Mouse (Mus musculus) bone marrow, adult 2 months (tissue): ENCODE results near the gene AC131692.1. TPM values are rescaled to one million over a fixed set of nuclear protein-coding genes. Genes with fewer than 3 reads are reported as not detected.

Source experiments
- H3K27ac ChIP-seq: fragments of 200-500 bp; 2 replicates; pipeline ENCODE4 v1.5.1; 2012; ENCODE audit warnings: low read depth, mild to moderate bottlenecking, control low read depth, inconsistent platforms, low read length; ENCODE audit not compliant: control insufficient read depth, poor library complexity, insufficient read depth
- H3K4me1 ChIP-seq: fragments of 200-500 bp; 2 replicates; pipeline ENCODE4 v1.6.1; 2011; ENCODE audit warnings: low read length; ENCODE audit not compliant: control insufficient read depth, insufficient read depth
- H3K4me3 ChIP-seq: fragments of 200-500 bp; replicated peaks from 2 replicates; pipeline ENCODE3; 2011; ENCODE audit warnings: mild to moderate bottlenecking, low read depth, low read length, control low read depth; ENCODE audit not compliant: control insufficient read depth
- CTCF ChIP-seq: fragments of 200-500 bp; IDR thresholded peaks from 2 replicates; pipeline ENCODE4 v1.5.1; 2011; ENCODE audit warnings: low read length, control low read depth; ENCODE audit not compliant: control insufficient read depth, insufficient read depth
- POLR2A ChIP-seq: fragments of 200-500 bp; IDR thresholded peaks from 2 replicates; pipeline ENCODE4 v1.6.1; 2011; ENCODE audit warnings: low read depth, mild to moderate bottlenecking, control low read depth, low read length, borderline replicate concordance; ENCODE audit not compliant: control insufficient read depth
- WGBS: fragments of 180-500 bp; shearing (Covaris S2); methylation state at CpG from one replicate; pipeline ENCODE4 v1.1.7; 2018; 5-methylcytosine and 5-hydroxymethylcytosine counted together
- polyA plus RNA-seq: library from polyadenylated mRNA; stranded (reverse); fragments of >200 nt; gene quantifications from 2 replicates; pipeline ENCODE4 v1.2.4, GENCODE M21; 2011; ENCODE audit warnings: low replicate concordance; ENCODE audit not compliant: missing spikeins, insufficient read depth, insufficient read length

The AC131692.1 gene
- polyA plus RNA-seq, 1 experiment = 6.9 TPM

DNA sequence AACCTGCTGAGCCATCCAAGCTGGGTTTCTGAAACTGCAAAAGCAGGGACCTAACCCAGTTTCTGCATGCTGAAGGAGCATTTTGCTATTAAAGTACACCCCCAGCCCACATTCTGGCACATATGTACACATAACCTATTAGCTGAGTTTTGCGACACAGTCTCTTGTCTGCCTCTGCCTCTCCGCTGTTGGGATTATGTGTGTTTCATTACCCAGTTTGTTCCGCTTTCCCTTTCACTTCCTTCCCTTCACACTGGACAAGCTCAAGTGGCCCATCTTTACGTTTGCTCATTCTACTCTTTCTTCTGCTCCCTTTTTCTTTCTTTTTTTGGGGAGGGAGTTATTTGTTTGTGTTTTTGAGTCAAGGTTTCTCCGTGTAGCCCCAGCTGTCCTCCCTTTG, 20.3 kb upstream of the AC131692.1 start:
- WGBS = 57% methylated on average over 5 of the region's 5 CpGs
- TF ChIP-seq CTCF (no peak), POLR2A (no peak)
- Histone ChIP-seq H3K27ac (peak overlapping the region; percentile 47; the same call in 1 of the 2 replicates), H3K4me1 (peaks cover 7% of the 10 kb centered on the region), H3K4me3 (no peak overlapping the region)

- Histone ChIP-seq H3K4me1 (peaks cover 6% of the 10 kb centered on the region), H3K4me3 (peak within 1 kb of the TSS; percentile 78), H3K27ac (peak within 1 kb of the TSS; percentile 79)
- TF ChIP-seq POLR2A (peak; percentile 49; the same call in 1 of the 2 replicates), CTCF (no peak)
- WGBS = 1% methylated on average over 33 of the region's 33 CpGs
Observed at GRCm38 (mm10) chr19:6076564-6077393, 17.4 kb upstream of the AC131692.1 start, which contains the start of gene Vps51. Gene Vps51, minus strand, starts transcription at chr19:6077231.

DNA sequence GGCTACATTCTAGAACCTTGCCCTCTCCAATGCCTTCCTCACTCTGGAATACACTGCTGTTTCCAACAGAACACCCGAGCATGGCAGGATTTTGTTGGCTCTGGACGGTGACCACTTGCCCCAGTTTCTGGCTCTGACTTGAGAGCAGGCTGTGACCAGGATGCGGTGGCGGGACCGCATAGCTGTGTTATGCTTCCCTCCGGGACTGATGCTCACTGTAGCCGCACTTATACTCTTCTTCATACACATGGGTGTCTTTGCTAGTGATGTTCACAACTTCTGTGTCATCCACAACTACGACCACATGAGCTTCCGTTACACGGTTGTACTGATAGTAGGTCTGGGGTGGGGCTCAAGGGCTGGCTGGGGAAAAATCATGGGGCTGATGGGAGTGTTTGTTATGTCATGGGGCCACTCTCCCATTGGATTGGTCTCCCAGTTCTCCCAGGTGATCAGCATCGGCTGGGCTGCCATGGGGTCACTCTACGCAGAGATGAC, 14.2 kb upstream of the AC131692.1 start, which contains the start of gene Tmem262:
Tmem262 (plus strand) TSS at position 51 of the 498 bp plus-strand sequence.
- Histone ChIP-seq H3K27ac (no peak within 1 kb of the TSS), H3K4me1 (peaks cover 4% of the 10 kb centered on the region), H3K4me3 (no peak within 1 kb of the TSS)
- WGBS = 87% methylated on average over 12 of the region's 12 CpGs
- no peak for TF ChIP-seq CTCF
- no peak for TF ChIP-seq POLR2A

- Histone ChIP-seq H3K27ac (no peak within 1 kb of the TSS), H3K4me1 (no peaks in the 10 kb centered on the region; the same call in 1 of the 2 replicates), H3K4me3 (no peak within 1 kb of the TSS)
- WGBS = 81% methylated on average over 9 of the region's 9 CpGs
- TF ChIP-seq POLR2A = no peak
- TF ChIP-seq CTCF = no peak
Observed at GRCm38 (mm10) chr19:6082156-6082555, 12.1 kb upstream of the AC131692.1 start, which contains the start of gene Gm28374. Gene Gm28374, minus strand, starts transcription at chr19:6082256.

GRCm38 (mm10) chr19:6084478-6085248, 9.6 kb upstream of the AC131692.1 start, which contains the start of the genes Zfpl1 and Cdca5:
Gene Zfpl1, minus strand, starts transcription at chr19:6084956.
Gene Cdca5, plus strand, starts transcription at chr19:6084983.
- TF ChIP-seq POLR2A (peak; percentile 82), CTCF (no peak; the same call in 1 of the 2 replicates)
- Histone ChIP-seq H3K27ac (peak within 1 kb of the TSS; percentile 61), H3K4me1 (no peaks in the 10 kb centered on the region; the same call in 1 of the 2 replicates), H3K4me3 (peak within 1 kb of the TSS; percentile 71)
- under 1% methylated on average over 58 of the region's 58 CpGs for WGBS

GRCm38 (mm10) chr19:6085417-6085879, 8.8 kb upstream of the AC131692.1 start:
- H3K4me3 ChIP-seq = peak overlapping the region; percentile 71
- no peaks in the 10 kb centered on the region; the same call in 1 of the 2 replicates for H3K4me1 ChIP-seq
- TF ChIP-seq POLR2A (no peak), CTCF (no peak)
- H3K27ac ChIP-seq = peak overlapping the region; percentile 61
- WGBS = under 1% methylated on average over 17 of the region's 17 CpGs

DNA sequence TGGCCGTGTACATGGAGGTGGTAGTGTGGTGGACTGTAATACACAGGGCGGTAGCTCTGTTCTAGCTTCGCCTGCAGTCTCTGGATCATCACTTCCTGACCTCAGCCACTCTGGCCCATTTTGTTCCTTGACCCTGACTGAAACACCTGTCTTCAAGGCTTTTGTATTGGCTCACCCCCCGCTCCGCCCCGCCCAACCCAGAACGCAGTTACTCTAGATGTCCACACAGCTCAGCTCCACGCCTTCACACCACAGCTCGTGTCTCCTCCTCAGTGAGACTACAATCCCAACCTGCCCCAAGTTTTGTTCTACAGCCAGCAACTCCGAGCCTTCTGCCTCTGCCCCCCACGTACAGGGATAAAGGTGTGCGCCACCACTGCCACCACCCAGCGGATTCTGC, 5.4 kb upstream of the AC131692.1 start:
- Histone ChIP-seq H3K4me3 (no peak overlapping the region), H3K4me1 (no peaks in the 10 kb centered on the region; the same call in 1 of the 2 replicates), H3K27ac (no peak overlapping the region)
- TF ChIP-seq CTCF = no peak
- no peak for TF ChIP-seq POLR2A
- 95% methylated on average over 13 of the region's 13 CpGs for WGBS
